Mouse (Mus musculus) liver, embryonic 14.5 days (tissue): ENCODE results near the gene Tardbp.

Experiments used
- CTCF ChIP-seq: IDR thresholded peaks from 2 replicates; pipeline ENCODE4 v1.5.1; 2016; ENCODE audit warnings: antibody characterized with exemption, low read depth, control low read depth
- EP300 ChIP-seq: IDR thresholded peaks from 2 replicates; pipeline ENCODE4 v1.6.1; 2016; ENCODE audit warnings: antibody characterized with exemption, low read depth

- TF ChIP-seq EP300 (no peak), CTCF (no peak)
These were observed 16.7 kb upstream of the Tardbp start, which contains the start of gene Gm572 for GRCm38 (mm10) chr4:148643291-148644156.
